Mouse (Mus musculus): Measurements from ENCODE around the gene Zfp609.

DNA sequence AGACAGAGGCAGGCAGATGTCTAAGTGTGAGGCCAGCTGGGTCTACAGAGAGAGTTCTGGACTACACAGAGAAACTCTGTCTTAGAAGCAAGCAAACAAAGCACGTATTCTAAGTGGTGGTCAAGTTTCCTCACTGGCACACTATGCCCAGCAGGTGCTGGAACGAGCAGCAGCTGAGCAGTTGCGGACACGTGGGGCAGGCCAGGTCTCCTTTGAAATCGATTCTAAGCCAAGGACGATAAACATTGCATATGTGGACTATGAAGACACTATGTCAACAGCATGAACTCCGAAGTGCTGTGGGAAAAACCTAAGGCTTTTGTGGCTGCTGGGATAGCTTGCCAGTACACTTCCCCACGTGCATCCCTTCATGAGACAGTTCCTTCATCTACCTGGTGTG lies 67.4 kb downstream of the Zfp609 start:
- no peak for TF ChIP-seq NANOG (IDR thresholded peaks at IDR 0.05; ENCODE audit: borderline replicate concordance, low read length)
- TF ChIP-seq CTCF (conservative IDR thresholded peaks at IDR 0.05; ENCODE audit: low read length) = no peak
